Mouse (Mus musculus) embryonic facial prominence, embryonic 13.5 days (tissue): Measurements from ENCODE around the gene Fbxo44. TPM values are rescaled to one million over a fixed set of nuclear protein-coding genes. Genes with fewer than 3 reads are reported as not detected.

Experiments
- ATAC-seq: fragments of 200-750 bp; cut with Nextera tagmentation; 2 replicates; pipeline ENCODE4 v1.8.0; 2017; ENCODE audit warnings: low read depth; ENCODE audit not compliant: insufficient number of reproducible peaks, insufficient read depth, low FRiP score, low TSS enrichment
- H3K27ac ChIP-seq: fragments of 300-500 bp; sonication (generic); 2 replicates; pipeline ENCODE4 v1.5.1; 2015; ENCODE audit warnings: moderate library complexity, mild to moderate bottlenecking, inconsistent platforms
- H3K27me3 ChIP-seq: fragments of 300-500 bp; sonication (generic); 2 replicates; pipeline ENCODE4 v1.6.1; 2015; ENCODE audit warnings: mild to moderate bottlenecking, inconsistent platforms
- H3K36me3 ChIP-seq: fragments of 300-500 bp; sonication (generic); 2 replicates; pipeline ENCODE4 v1.6.1; 2015; ENCODE audit warnings: mild to moderate bottlenecking, inconsistent platforms
- H3K4me1 ChIP-seq: fragments of 300-500 bp; sonication (generic); 2 replicates; pipeline ENCODE4 v1.6.1; 2015; ENCODE audit warnings: inconsistent platforms
- H3K4me2 ChIP-seq: fragments of 300-500 bp; sonication (generic); 2 replicates; pipeline ENCODE4 v1.6.1; 2015; ENCODE audit warnings: moderate library complexity, mild to moderate bottlenecking, inconsistent platforms
- H3K4me3 ChIP-seq: fragments of 300-500 bp; sonication (generic); 2 replicates; pipeline ENCODE4 v1.5.1; 2015; ENCODE audit warnings: mild to moderate bottlenecking, inconsistent platforms
- H3K9ac ChIP-seq: fragments of 300-500 bp; sonication (generic); 2 replicates; pipeline ENCODE4 v1.6.1; 2015; ENCODE audit warnings: mild to moderate bottlenecking, inconsistent platforms
- H3K9me3 ChIP-seq: fragments of 300-500 bp; sonication (generic); 2 replicates; pipeline ENCODE4 v1.6.1; 2016; ENCODE audit warnings: inconsistent platforms
- WGBS: fragments of 180-500 bp; shearing (Covaris S2); methylation state at CpG from one replicate; pipeline ENCODE4 v1.1.7; 2015; ENCODE audit warnings: mixed read lengths; 5-methylcytosine and 5-hydroxymethylcytosine counted together
- microRNA-seq: library from miRNA; unstranded; fragments of <30 nt; microRNA quantifications from one replicate; pipeline ENCODE4, GENCODE M21; 2016
- polyA plus RNA-seq: library from polyadenylated mRNA; unstranded; fragments of >200 nt; fragmentation: Nextera tagmentation; extraction: Ambion mirVana; gene quantifications from 2 replicates; pipeline ENCODE4 v1.2.1, GENCODE M21; 2015

Fbxo44 gene
- polyA plus RNA-seq, 1 experiment from 2014 or later = 13.5 TPM

DNA sequence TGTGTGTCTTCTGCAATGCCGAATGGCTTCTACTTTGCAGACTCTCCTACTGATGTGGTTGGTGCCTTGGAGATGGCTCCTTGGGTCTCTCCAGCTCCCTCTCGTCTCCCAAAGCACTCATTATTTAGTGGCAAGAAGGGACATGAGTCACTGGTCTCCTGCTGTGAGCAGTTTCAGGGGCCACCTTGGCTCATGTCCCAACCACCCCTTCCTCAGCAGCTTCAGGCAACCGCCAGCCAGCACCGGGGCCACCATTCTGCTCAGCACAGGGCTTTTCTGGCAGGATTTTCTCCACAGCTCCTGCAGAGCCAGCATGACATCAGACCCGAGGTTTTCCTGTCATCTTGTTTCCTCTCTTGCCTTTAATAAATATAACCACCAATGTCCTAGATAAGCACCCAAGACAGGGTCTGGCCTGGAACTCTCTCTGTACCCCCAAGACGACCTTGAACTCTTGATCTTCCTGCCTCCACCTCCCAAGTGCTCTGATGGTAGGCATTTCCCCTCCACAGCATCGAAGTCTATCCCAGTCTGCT lies 51.6 kb downstream of the Fbxo44 start:
- no peak for ATAC-seq
- H3K27me3 ChIP-seq = no peaks in the 10 kb centered on the region
- no peak overlapping the region for H3K27ac ChIP-seq
- WGBS = 67% methylated on average over 7 of the region's 7 CpGs
- no peak overlapping the region for H3K4me3 ChIP-seq
- H3K36me3 ChIP-seq = no peaks in the 10 kb centered on the region
- H3K4me2 ChIP-seq = no peak overlapping the region
- no peaks in the 10 kb centered on the region for H3K4me1 ChIP-seq
- no peak overlapping the region for H3K9ac ChIP-seq
- H3K9me3 ChIP-seq = no peaks in the 10 kb centered on the region

DNA sequence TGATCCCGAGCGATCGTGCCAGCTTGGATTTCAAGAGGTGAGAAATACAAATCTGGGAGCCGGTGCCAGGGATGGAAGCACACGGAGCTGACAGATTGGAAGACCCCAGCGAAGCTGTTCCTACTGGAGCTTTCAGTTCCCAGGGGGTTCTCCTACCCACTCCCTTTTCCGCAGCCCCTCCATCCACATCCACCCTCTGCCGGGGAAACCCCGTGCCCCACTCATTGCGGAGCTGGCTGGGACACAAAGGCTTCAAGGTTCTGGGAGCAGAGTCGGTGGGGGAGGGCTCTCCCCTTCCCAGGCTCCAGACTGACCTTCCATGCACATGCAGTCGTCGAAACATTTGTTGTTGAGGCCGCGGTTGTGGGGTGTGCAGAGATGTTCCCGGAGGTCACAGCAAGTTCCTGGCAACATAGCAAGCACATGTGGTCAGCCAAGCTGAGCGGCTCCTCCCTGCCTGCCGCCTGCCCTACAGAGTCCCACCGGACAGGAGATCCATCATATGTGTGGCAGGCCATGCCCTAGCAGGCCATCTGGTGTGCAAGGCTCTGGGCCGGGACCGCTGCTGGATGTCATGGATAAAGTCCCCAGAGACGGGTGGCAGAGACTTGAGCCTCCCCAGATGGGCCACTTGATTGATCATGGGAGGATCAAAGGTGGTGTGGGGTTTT lies 52.5 kb downstream of the Fbxo44 start:
- Histone ChIP-seq H3K27ac (no peak overlapping the region), H3K9ac (no peak overlapping the region), H3K36me3 (no peaks in the 10 kb centered on the region), H3K4me1 (no peaks in the 10 kb centered on the region), H3K27me3 (no peaks in the 10 kb centered on the region), H3K4me3 (no peak overlapping the region), H3K9me3 (no peaks in the 10 kb centered on the region), H3K4me2 (no peak overlapping the region)
- no peak for ATAC-seq
- WGBS = 69% methylated on average over 22 of the region's 22 CpGs

DNA sequence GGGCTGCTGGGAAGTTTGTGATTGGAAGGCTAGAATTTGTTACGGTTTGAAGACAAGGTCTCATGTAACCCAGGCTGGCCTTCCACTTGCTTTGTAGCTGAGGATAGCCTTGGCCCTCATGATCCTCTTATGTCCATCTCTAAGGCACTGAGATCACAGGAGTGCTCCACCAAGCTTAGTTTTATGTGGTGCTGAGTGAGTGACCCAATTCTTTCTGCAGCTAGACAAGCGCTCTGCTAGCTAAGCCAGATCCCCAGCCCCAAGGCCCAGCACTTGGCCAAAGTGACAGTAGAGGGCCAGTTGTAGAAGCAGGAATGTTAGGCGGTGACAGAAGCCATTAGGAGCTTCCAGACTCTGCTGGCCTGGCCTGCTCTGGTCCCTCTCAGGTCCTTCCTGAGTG lies 56.1 kb downstream of the Fbxo44 start:
- Histone ChIP-seq H3K4me2 (no peak overlapping the region), H3K4me1 (peaks cover 12% of the 10 kb centered on the region), H3K9me3 (no peaks in the 10 kb centered on the region), H3K27ac (no peak overlapping the region), H3K4me3 (no peak overlapping the region), H3K9ac (no peak overlapping the region), H3K36me3 (no peaks in the 10 kb centered on the region), H3K27me3 (peaks cover 8% of the 10 kb centered on the region)
- no peak for ATAC-seq
- 74% methylated on average over 3 of the region's 3 CpGs for WGBS

Small RNA genes lying within 50 kb of the gene (microRNA-seq; reads per million reads assigned to microRNA genes)
- gene Mir7022 = not detected

Other genes starting within 250 kb of the Fbxo44 start
- 68.6 and 76.3 TPM in 2 replicates for gene Plod1, start 223.7 kb downstream of the Fbxo44 start, polyA plus RNA-seq
- gene 2510039O18Rik, start 219.6 kb downstream of the Fbxo44 start, polyA plus RNA-seq = 14.3 and 17.7 TPM in 2 replicates
- gene Nppb, start 174.7 kb downstream of the Fbxo44 start, polyA plus RNA-seq = 0.28 and 0.95 TPM in 2 replicates
- gene Nppa, start 159.8 kb downstream of the Fbxo44 start, polyA plus RNA-seq = 0.25 and 10.7 TPM in 2 replicates
- 8.7 and 8.8 TPM in 2 replicates for gene Clcn6, start 121.7 kb downstream of the Fbxo44 start, polyA plus RNA-seq
- gene Mthfr, start 121.4 kb downstream of the Fbxo44 start, polyA plus RNA-seq = 20.8 and 22.4 TPM in 2 replicates
- gene Agtrap, start 72.5 kb downstream of the Fbxo44 start, polyA plus RNA-seq = 9.7 and 10.1 TPM in 2 replicates
- 70.6 and 76.3 TPM in 2 replicates for gene Mad2l2, start 30.1 kb downstream of the Fbxo44 start, polyA plus RNA-seq
- 0.78 and 1.1 TPM in 2 replicates for gene Draxin, start 29.8 kb downstream of the Fbxo44 start, polyA plus RNA-seq
- 14.9 and 15.1 TPM in 2 replicates for gene Fbxo6, start 8.3 kb downstream of the Fbxo44 start, polyA plus RNA-seq
- gene Fbxo2, start 139 bp upstream of the Fbxo44 start, polyA plus RNA-seq = 3.1 and 3.4 TPM in 2 replicates
- gene Disp3, start 127.5 kb upstream of the Fbxo44 start, polyA plus RNA-seq = 0.35 and 0.39 TPM in 2 replicates